Mouse (Mus musculus) liver, postnatal 0 days (tissue): ENCODE measurements around the gene Gm7247. TPM values are rescaled to one million over a fixed set of nuclear protein-coding genes. Genes with fewer than 3 reads are reported as not detected.

ENCODE experiments used
- ATAC-seq: fragments of 200-750 bp; cut with Nextera tagmentation; 2 replicates; pipeline ENCODE4 v1.8.0; 2017; ENCODE audit warnings: mild to moderate bottlenecking, moderate library complexity
- DNase-seq: peaks from one replicate; pipeline ENCODE4 v3.0.0-alpha.2; 2016
- H3K27ac ChIP-seq: fragments of 300-500 bp; sonication (generic); 2 replicates; pipeline ENCODE4 v1.5.1; 2014; ENCODE audit warnings: antibody characterized with exemption, moderate library complexity, mild to moderate bottlenecking, low read depth
- H3K27me3 ChIP-seq: fragments of 300-500 bp; sonication (generic); 2 replicates; pipeline ENCODE4 v1.6.1; 2014; ENCODE audit warnings: low read length, control low read depth, mixed read lengths; ENCODE audit not compliant: insufficient read depth
- H3K36me3 ChIP-seq: fragments of 300-500 bp; sonication (generic); replicated peaks from 2 replicates; pipeline ENCODE4 v1.6.1; 2014; ENCODE audit warnings: mild to moderate bottlenecking, control low read depth, low read length, moderate library complexity, mixed read lengths; ENCODE audit not compliant: insufficient read depth
- H3K4me1 ChIP-seq: fragments of 300-500 bp; sonication (generic); 2 replicates; pipeline ENCODE4 v1.6.1; 2014; ENCODE audit warnings: antibody characterized with exemption, mild to moderate bottlenecking, control low read depth; ENCODE audit not compliant: insufficient read depth
- H3K4me2 ChIP-seq: fragments of 300-500 bp; sonication (generic); 2 replicates; pipeline ENCODE4 v1.6.1; 2014; ENCODE audit warnings: low read depth, mild to moderate bottlenecking, low read length, moderate library complexity, mixed read lengths
- H3K4me3 ChIP-seq: fragments of 300-500 bp; sonication (generic); 2 replicates; pipeline ENCODE4 v1.5.1; 2014; ENCODE audit warnings: low read depth, low read length
- H3K9ac ChIP-seq: fragments of 300-500 bp; sonication (generic); replicated peaks from 2 replicates; pipeline ENCODE4 v1.6.1; 2014; ENCODE audit warnings: mild to moderate bottlenecking, moderate library complexity
- H3K9me3 ChIP-seq: fragments of 300-500 bp; sonication (generic); 2 replicates; pipeline ENCODE4 v1.6.1; 2016; ENCODE audit warnings: mild to moderate bottlenecking, control low read depth, low read length, mixed read lengths
- CTCF ChIP-seq: sonication (generic); IDR thresholded peaks from 2 replicates; pipeline ENCODE4 v1.5.1; 2016; ENCODE audit warnings: antibody characterized with exemption, low read depth
- EP300 ChIP-seq: IDR thresholded peaks from 2 replicates; pipeline ENCODE4 v1.6.1; 2016; ENCODE audit warnings: antibody characterized with exemption, low read depth, mild to moderate bottlenecking
- WGBS: fragments of 180-500 bp; shearing (Covaris S2); extraction: QIAGEN DNeasy Blood & Tissue Kit; methylation state at CpG from one replicate; pipeline ENCODE4 v1.1.7; 2014; ENCODE audit not compliant: insufficient replicate concordance; 5-methylcytosine and 5-hydroxymethylcytosine counted together
- polyA plus RNA-seq: library from polyadenylated mRNA; unstranded; fragments of >200 nt; fragmentation: Nextera tagmentation; extraction: Ambion mirVana; gene quantifications from 2 replicates; pipeline ENCODE4 v1.2.1, GENCODE M21; 2015

The Gm7247 gene
- polyA plus RNA-seq, 1 experiment from 2014 or later: not detected

GRCm38 (mm10) chr14:51483671-51484070 lies 122.1 kb downstream of the Gm7247 start:
- no peaks in the 10 kb centered on the region for H3K4me1 ChIP-seq
- no peak overlapping the region for H3K9ac ChIP-seq
- TF ChIP-seq CTCF (no peak), EP300 (no peak)
- no peak overlapping the region for H3K27ac ChIP-seq
- WGBS: 68% methylated on average over 1 of the region's 1 CpGs
- no peaks in the 10 kb centered on the region for H3K36me3 ChIP-seq
- no peak for DNase-seq
- no peaks in the 10 kb centered on the region for H3K27me3 ChIP-seq
- H3K9me3 ChIP-seq: no peaks in the 10 kb centered on the region
- H3K4me2 ChIP-seq: no peak overlapping the region
- no peak overlapping the region for H3K4me3 ChIP-seq
- ATAC-seq: no peak

- ATAC-seq (no peak), DNase-seq (no peak)
- Histone ChIP-seq H3K4me1 (no peaks in the 10 kb centered on the region), H3K27ac (no peak overlapping the region), H3K9ac (no peak overlapping the region), H3K27me3 (no peaks in the 10 kb centered on the region), H3K4me3 (no peak overlapping the region), H3K4me2 (no peak overlapping the region), H3K36me3 (no peaks in the 10 kb centered on the region), H3K9me3 (no peaks in the 10 kb centered on the region)
- TF ChIP-seq CTCF (no peak), EP300 (no peak)
- WGBS: 85% methylated on average over 1 of the region's 1 CpGs
Measured at GRCm38 (mm10) chr14:51486111-51486510, 124.6 kb downstream of the Gm7247 start.

GRCm38 (mm10) chr14:51495781-51496180 lies 134.2 kb downstream of the Gm7247 start:
- 79% methylated on average over 2 of the region's 2 CpGs for WGBS

DNA sequence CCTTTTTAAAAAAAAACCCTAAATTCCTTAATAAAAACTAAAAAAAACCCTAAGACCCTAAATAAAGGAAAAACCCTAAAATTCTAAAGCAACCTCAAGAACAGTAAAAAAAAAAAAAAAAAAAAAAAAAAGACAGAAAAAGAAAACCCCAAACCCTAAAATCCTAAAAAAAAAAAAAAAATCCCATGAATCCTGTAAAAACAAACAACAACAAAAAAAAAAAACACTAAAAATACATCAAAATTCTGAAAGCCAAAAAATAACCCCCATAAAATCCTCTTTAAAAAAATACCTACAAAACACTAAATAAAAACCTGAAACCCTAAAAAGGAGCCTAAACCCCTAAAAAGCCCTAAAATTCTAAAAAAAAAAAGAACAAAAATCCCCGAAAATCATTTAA lies 135.4 kb downstream of the Gm7247 start:
- no peaks in the 10 kb centered on the region for H3K36me3 ChIP-seq
- no peaks in the 10 kb centered on the region for H3K27me3 ChIP-seq
- no peak overlapping the region for H3K27ac ChIP-seq
- H3K9ac ChIP-seq: no peak overlapping the region
- no peaks in the 10 kb centered on the region for H3K4me1 ChIP-seq
- no peak overlapping the region for H3K4me3 ChIP-seq
- H3K4me2 ChIP-seq: no peak overlapping the region
- 80% methylated on average over 1 of the region's 1 CpGs for WGBS
- ATAC-seq (no peak), DNase-seq (no peak)
- TF ChIP-seq CTCF (no peak), EP300 (no peak)
- H3K9me3 ChIP-seq: no peaks in the 10 kb centered on the region

More at GRCm38 (mm10) chr14:51495781-51496180, 134.2 kb downstream of the Gm7247 start:
- no peak for TF ChIP-seq CTCF
- no peak for TF ChIP-seq EP300
- DNase-seq (no peak), ATAC-seq (no peak)
- Histone ChIP-seq H3K27me3 (no peaks in the 10 kb centered on the region), H3K9me3 (no peaks in the 10 kb centered on the region), H3K4me1 (no peaks in the 10 kb centered on the region), H3K4me3 (no peak overlapping the region), H3K9ac (no peak overlapping the region), H3K27ac (no peak overlapping the region), H3K4me2 (no peak overlapping the region), H3K36me3 (no peaks in the 10 kb centered on the region)

DNA sequence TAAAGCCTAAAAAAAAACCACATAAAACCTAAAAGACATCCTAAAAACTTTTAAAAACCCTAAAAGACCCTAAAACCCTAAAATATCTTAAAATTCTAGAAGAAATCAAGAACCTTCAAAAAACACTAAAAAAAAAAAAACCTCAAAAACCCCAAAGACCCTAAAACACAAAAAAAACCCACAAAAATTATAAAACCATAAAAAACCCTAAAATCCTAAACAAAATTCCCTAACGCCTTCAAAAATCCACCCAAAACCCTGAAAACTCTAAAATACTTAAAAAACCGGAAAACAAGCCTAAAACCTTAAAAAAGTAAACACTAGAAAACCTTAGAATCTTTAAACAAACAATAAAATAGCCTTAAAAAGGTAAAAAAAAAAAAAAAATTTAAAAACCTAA lies 136.4 kb downstream of the Gm7247 start:
- Histone ChIP-seq H3K9ac (no peak overlapping the region), H3K9me3 (no peaks in the 10 kb centered on the region), H3K4me1 (no peaks in the 10 kb centered on the region), H3K27me3 (no peaks in the 10 kb centered on the region), H3K27ac (no peak overlapping the region), H3K4me3 (no peak overlapping the region), H3K4me2 (no peak overlapping the region), H3K36me3 (no peaks in the 10 kb centered on the region)
- no peak for TF ChIP-seq EP300
- no peak for TF ChIP-seq CTCF
- DNase-seq (no peak), ATAC-seq (no peak)
- 77% methylated on average over 2 of the region's 2 CpGs for WGBS

DNA sequence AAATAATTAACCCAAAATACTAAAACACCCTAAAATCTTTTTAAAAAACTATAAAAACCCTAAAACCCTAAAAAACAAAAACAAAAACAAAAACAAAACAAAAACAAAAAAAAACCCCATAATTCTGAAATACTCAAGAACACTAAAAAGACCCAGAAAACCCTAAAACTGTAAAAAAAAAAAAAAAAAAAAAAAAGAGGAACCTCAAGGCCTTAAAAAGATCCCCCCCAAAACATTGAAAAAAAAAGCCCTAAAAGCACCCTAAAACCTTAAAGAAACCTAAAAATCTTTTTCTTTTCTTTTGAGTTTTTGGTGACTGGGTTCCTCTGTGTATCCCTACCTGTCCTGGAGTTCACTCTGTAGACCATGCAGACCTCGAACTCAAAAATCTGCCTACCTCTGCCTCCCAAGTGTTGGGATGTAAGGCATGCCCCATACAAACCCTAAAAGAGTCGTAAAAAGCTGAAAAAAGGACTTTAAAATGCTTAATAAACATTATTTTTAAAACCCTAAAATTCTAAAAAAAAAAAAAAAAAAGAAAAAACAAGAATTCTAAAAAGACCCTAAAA lies 138.2 kb downstream of the Gm7247 start:
- H3K27ac ChIP-seq: no peak overlapping the region
- DNase-seq (no peak), ATAC-seq (no peak)
- 67% methylated on average over 2 of the region's 2 CpGs for WGBS
- H3K36me3 ChIP-seq: no peaks in the 10 kb centered on the region
- TF ChIP-seq CTCF: no peak
- no peak for TF ChIP-seq EP300
- no peak overlapping the region for H3K4me2 ChIP-seq
- no peaks in the 10 kb centered on the region for H3K4me1 ChIP-seq
- no peaks in the 10 kb centered on the region for H3K9me3 ChIP-seq
- H3K9ac ChIP-seq: no peak overlapping the region
- H3K27me3 ChIP-seq: no peaks in the 10 kb centered on the region
- no peak overlapping the region for H3K4me3 ChIP-seq

DNA sequence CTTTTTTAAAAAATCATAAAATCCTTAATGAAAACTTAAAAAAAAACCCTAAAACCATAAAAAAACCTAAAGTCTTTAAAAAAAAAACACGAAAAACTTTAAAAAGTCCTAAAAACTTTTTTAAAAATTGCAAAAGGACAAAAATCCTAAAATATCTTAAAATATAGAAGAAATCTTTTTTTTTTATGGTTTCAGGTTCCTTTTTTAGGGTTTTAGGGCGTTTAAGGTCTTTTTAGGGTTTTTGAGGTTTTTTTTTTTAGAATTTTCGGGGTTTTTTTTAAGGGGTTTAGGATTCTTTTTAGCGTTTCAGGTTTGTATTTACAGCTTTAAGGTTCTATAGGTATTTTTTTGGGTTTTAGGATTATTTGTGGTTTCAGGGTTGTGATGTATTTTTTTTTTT lies 138.9 kb downstream of the Gm7247 start:
- Histone ChIP-seq H3K4me1 (no peaks in the 10 kb centered on the region), H3K36me3 (no peaks in the 10 kb centered on the region), H3K9ac (no peak overlapping the region), H3K9me3 (no peaks in the 10 kb centered on the region), H3K27me3 (no peaks in the 10 kb centered on the region), H3K27ac (no peak overlapping the region), H3K4me2 (no peak overlapping the region), H3K4me3 (no peak overlapping the region)
- DNase-seq (no peak), ATAC-seq (no peak)
- WGBS: 71% methylated on average over 4 of the region's 4 CpGs
- TF ChIP-seq EP300: no peak
- TF ChIP-seq CTCF: no peak
